Mouse (Mus musculus): Measurements from ENCODE around the gene Grap2.

GRCm38 (mm10) chr15:80615290-80615570 lies 42.8 kb downstream of the Grap2 start:
- TF ChIP-seq CTCF (IDR thresholded peaks at IDR 0.05; ENCODE audit: low read depth, low read length) (no peak), POLR2A (IDR thresholded peaks at IDR 0.05; ENCODE audit: extremely low read depth, insufficient read depth, low read length) (no peak)

Measured in liver, adult 2 months (tissue).